Mouse (Mus musculus) midbrain, embryonic 15.5 days (tissue): Measurements from ENCODE around the gene Gm49450. TPM values are rescaled to one million over a fixed set of nuclear protein-coding genes. Genes with fewer than 3 reads are reported as not detected.
"Not testable (repeated sequence)": the region's sequence is repeated elsewhere in the genome, so short reads cannot be mapped to it uniquely, and the experiment has no call there.

Source experiments
- ATAC-seq: fragments of 200-750 bp; cut with Nextera tagmentation; replicated peaks from 2 replicates; pipeline ENCODE4 v1.8.0; 2017; ENCODE audit warnings: moderate TSS enrichment
- H3K27ac ChIP-seq: fragments of 300-500 bp; sonication (generic); 2 replicates; pipeline ENCODE4 v1.5.1; 2015; ENCODE audit warnings: mild to moderate bottlenecking, inconsistent platforms
- H3K27me3 ChIP-seq: fragments of 300-500 bp; sonication (generic); replicated peaks from 2 replicates; pipeline ENCODE4 v1.6.1; 2015; ENCODE audit warnings: inconsistent platforms
- H3K36me3 ChIP-seq: fragments of 300-500 bp; sonication (generic); replicated peaks from 2 replicates; pipeline ENCODE4 v1.6.1; 2015; ENCODE audit warnings: inconsistent platforms
- H3K4me1 ChIP-seq: fragments of 300-500 bp; sonication (generic); 2 replicates; pipeline ENCODE4 v1.6.1; 2015; ENCODE audit warnings: inconsistent platforms
- H3K4me2 ChIP-seq: fragments of 300-500 bp; sonication (generic); 2 replicates; pipeline ENCODE4 v1.6.1; 2015; ENCODE audit warnings: inconsistent platforms, mild to moderate bottlenecking, moderate library complexity
- H3K4me3 ChIP-seq: fragments of 300-500 bp; sonication (generic); 2 replicates; pipeline ENCODE4 v1.5.1; 2015; ENCODE audit warnings: mild to moderate bottlenecking, inconsistent platforms
- H3K9ac ChIP-seq: fragments of 300-500 bp; sonication (generic); 2 replicates; pipeline ENCODE4 v1.6.1; 2015; ENCODE audit warnings: mild to moderate bottlenecking, inconsistent platforms
- H3K9me3 ChIP-seq: fragments of 300-500 bp; sonication (generic); 2 replicates; pipeline ENCODE4 v1.6.1; 2016; ENCODE audit warnings: inconsistent platforms
- WGBS: fragments of 180-500 bp; shearing (Covaris S2); methylation state at CpG from one replicate; pipeline ENCODE4 v1.1.7; 2015; ENCODE audit warnings: mixed read lengths; 5-methylcytosine and 5-hydroxymethylcytosine counted together
- polyA plus RNA-seq: library from polyadenylated mRNA; unstranded; fragments of >200 nt; fragmentation: Nextera tagmentation; extraction: Ambion mirVana; gene quantifications from 2 replicates; pipeline ENCODE4 v1.2.1, GENCODE M21; 2015

Gm49450 gene
- polyA plus RNA-seq, 1 experiment from 2014 or later, result not detected

GRCm38 (mm10) chr15:98948382-98948781 lies 5.0 kb downstream of the Gm49450 start:
- Histone ChIP-seq H3K36me3 (no peaks in the 10 kb centered on the region), H3K27ac (peak overlapping the region; percentile 74), H3K9ac (peak overlapping the region; percentile 39), H3K27me3 (no peaks in the 10 kb centered on the region), H3K4me2 (peak overlapping the region; percentile 65), H3K4me3 (peak overlapping the region; percentile 33), H3K9me3 (no peaks in the 10 kb centered on the region), H3K4me1 (peaks cover 29% of the 10 kb centered on the region)
- no peak for ATAC-seq

- peak overlapping the region; percentile 39; the same call in 1 of the 2 replicates for H3K9ac ChIP-seq
- H3K27me3 ChIP-seq, result no peaks in the 10 kb centered on the region
- H3K9me3 ChIP-seq, result no peaks in the 10 kb centered on the region
These were observed 5.5 kb downstream of the Gm49450 start for GRCm38 (mm10) chr15:98947884-98948283.

GRCm38 (mm10) chr15:98943133-98943532 lies 10.2 kb downstream of the Gm49450 start:
- 80% methylated on average over 4 of the region's 4 CpGs for whole genome bisulfite sequencing
- Histone ChIP-seq H3K4me3 (no peak overlapping the region), H3K4me2 (no peak overlapping the region), H3K27ac (no peak overlapping the region), H3K4me1 (peaks cover 13% of the 10 kb centered on the region), H3K36me3 (no peaks in the 10 kb centered on the region), H3K9me3 (no peaks in the 10 kb centered on the region), H3K9ac (no peak overlapping the region), H3K27me3 (no peaks in the 10 kb centered on the region)
- no peak for ATAC-seq

More at GRCm38 (mm10) chr15:98947884-98948283, 5.5 kb downstream of the Gm49450 start:
- Histone ChIP-seq H3K4me1 (peaks cover 29% of the 10 kb centered on the region), H3K4me3 (peak overlapping the region; percentile 33), H3K36me3 (no peaks in the 10 kb centered on the region), H3K27ac (peak overlapping the region; percentile 74), H3K4me2 (peak overlapping the region; percentile 65)
- 25% methylated on average over 3 of the region's 3 CpGs for WGBS
- no peak for ATAC-seq

- WGBS, result 67% methylated on average over 4 of the region's 4 CpGs
- ATAC-seq, result no peak
- Histone ChIP-seq H3K4me2 (no peak overlapping the region), H3K27me3 (no peaks in the 10 kb centered on the region), H3K4me3 (no peak overlapping the region), H3K9ac (no peak overlapping the region), H3K4me1 (peaks cover 3% of the 10 kb centered on the region), H3K36me3 (no peaks in the 10 kb centered on the region), H3K9me3 (no peaks in the 10 kb centered on the region), H3K27ac (no peak overlapping the region)
These were observed 11.3 kb downstream of the Gm49450 start for GRCm38 (mm10) chr15:98942081-98942480.

GRCm38 (mm10) chr15:98941539-98941938 lies 11.8 kb downstream of the Gm49450 start:
- H3K36me3 ChIP-seq, result no peaks in the 10 kb centered on the region
- 92% methylated on average over 2 of the region's 2 CpGs for WGBS
- H3K4me3 ChIP-seq, result no peak overlapping the region
- no peaks in the 10 kb centered on the region for H3K27me3 ChIP-seq
- no peak for ATAC-seq
- no peak overlapping the region for H3K9ac ChIP-seq
- no peak overlapping the region for H3K4me2 ChIP-seq
- H3K9me3 ChIP-seq, result no peaks in the 10 kb centered on the region
- H3K4me1 ChIP-seq, result no peaks in the 10 kb centered on the region; the same call in 1 of the 2 replicates
- H3K27ac ChIP-seq, result no peak overlapping the region

GRCm38 (mm10) chr15:98940816-98941215 lies 12.5 kb downstream of the Gm49450 start:
- 53% methylated on average over 10 of the region's 10 CpGs for WGBS
- ATAC-seq, result no peak
- H3K4me3 ChIP-seq, result no peak overlapping the region

GRCm38 (mm10) chr15:98934217-98934839 lies 19.0 kb downstream of the Gm49450 start, which contains the start of gene Tuba1b:
TSS of gene Tuba1b (minus strand) at chr15:98934565.
- Histone ChIP-seq H3K27ac (peak within 1 kb of the TSS; percentile 99), H3K4me1 (peaks cover 25% of the 10 kb centered on the region), H3K4me3 (peak within 1 kb of the TSS; percentile 89), H3K27me3 (no peaks in the 10 kb centered on the region), H3K4me2 (peak within 1 kb of the TSS; percentile 85), H3K9ac (peak within 1 kb of the TSS; percentile 96), H3K36me3 (peaks cover 5% of the 10 kb centered on the region; the same call in 1 of the 2 replicates), H3K9me3 (no peaks in the 10 kb centered on the region)
- peak; percentile 97 for ATAC-seq
- WGBS, result under 1% methylated on average over 54 of the region's 58 CpGs

More at GRCm38 (mm10) chr15:98940816-98941215, 12.5 kb downstream of the Gm49450 start:
- no peaks in the 10 kb centered on the region for H3K36me3 ChIP-seq
- no peak overlapping the region for H3K9ac ChIP-seq
- no peaks in the 10 kb centered on the region for H3K9me3 ChIP-seq
- H3K27me3 ChIP-seq, result no peaks in the 10 kb centered on the region
- no peak overlapping the region for H3K4me2 ChIP-seq
- H3K27ac ChIP-seq, result no peak overlapping the region
- H3K4me1 ChIP-seq, result peaks cover 2% of the 10 kb centered on the region

- no peaks in the 10 kb centered on the region for H3K9me3 ChIP-seq
- H3K4me2 ChIP-seq, result peak overlapping the region; percentile 85
- peaks cover 29% of the 10 kb centered on the region for H3K4me1 ChIP-seq
- peak overlapping the region; percentile 99 for H3K27ac ChIP-seq
- H3K4me3 ChIP-seq, result peak overlapping the region; percentile 89
- peak; percentile 93 for ATAC-seq
- 0% methylated on average over 34 of the region's 35 CpGs for WGBS
- peaks cover 5% of the 10 kb centered on the region; the same call in 1 of the 2 replicates for H3K36me3 ChIP-seq
- H3K9ac ChIP-seq, result peak overlapping the region; percentile 96
- H3K27me3 ChIP-seq, result no peaks in the 10 kb centered on the region
These were observed 19.5 kb downstream of the Gm49450 start for GRCm38 (mm10) chr15:98933833-98934216.

GRCm38 (mm10) chr15:98933004-98933671 lies 20.2 kb downstream of the Gm49450 start:
- Histone ChIP-seq H3K27ac (peak overlapping the region; percentile 99), H3K4me2 (peak overlapping the region; percentile 85), H3K4me3 (peak overlapping the region; percentile 89), H3K4me1 (peaks cover 34% of the 10 kb centered on the region), H3K9ac (peak overlapping the region; percentile 96)
- not testable (repeated sequence) for H3K27me3 ChIP-seq, H3K36me3 ChIP-seq, H3K9me3 ChIP-seq
- peak; percentile 31 for ATAC-seq
- WGBS, result 10% methylated on average over 8 of the region's 9 CpGs

GRCm38 (mm10) chr15:98930998-98931397 lies 22.4 kb downstream of the Gm49450 start:
- Histone ChIP-seq H3K9ac (no peak overlapping the region), H3K4me1 (peaks cover 34% of the 10 kb centered on the region), H3K27ac (no peak overlapping the region), H3K36me3 (peaks cover 5% of the 10 kb centered on the region; the same call in 1 of the 2 replicates), H3K9me3 (no peaks in the 10 kb centered on the region), H3K4me3 (no peak overlapping the region), H3K27me3 (no peaks in the 10 kb centered on the region), H3K4me2 (no peak overlapping the region)
- 75% methylated on average over 3 of the region's 3 CpGs for WGBS
- no peak for ATAC-seq

- Histone ChIP-seq H3K27me3 (no peaks in the 10 kb centered on the region), H3K4me1 (peaks cover 26% of the 10 kb centered on the region), H3K27ac (no peak overlapping the region), H3K36me3 (peaks cover 5% of the 10 kb centered on the region; the same call in 1 of the 2 replicates), H3K4me3 (no peak overlapping the region), H3K4me2 (no peak overlapping the region), H3K9ac (no peak overlapping the region), H3K9me3 (no peaks in the 10 kb centered on the region)
- ATAC-seq, result no peak
- 53% methylated on average over 8 of the region's 8 CpGs for WGBS
These were observed 23.2 kb downstream of the Gm49450 start for GRCm38 (mm10) chr15:98930017-98930734.

GRCm38 (mm10) chr15:98928598-98929240 lies 24.6 kb downstream of the Gm49450 start:
- H3K9me3 ChIP-seq, result no peaks in the 10 kb centered on the region
- H3K9ac ChIP-seq, result no peak overlapping the region
- H3K27ac ChIP-seq, result no peak overlapping the region
- peaks cover 5% of the 10 kb centered on the region; the same call in 1 of the 2 replicates for H3K36me3 ChIP-seq
- WGBS, result 13% methylated on average over 13 of the region's 13 CpGs
- peaks cover 21% of the 10 kb centered on the region for H3K4me1 ChIP-seq
- H3K27me3 ChIP-seq, result no peaks in the 10 kb centered on the region
- 0 out of 2 replicates have a peak overlapping the region, but pooled peaks have one; percentile 8 for H3K4me2 ChIP-seq
- peak; percentile 58; the same call in 1 of the 2 replicates for ATAC-seq
- H3K4me3 ChIP-seq, result no peak overlapping the region
